Mouse (Mus musculus): ENCODE results near the gene Rab3d. TPM values are rescaled to one million over a fixed set of nuclear protein-coding genes. Genes with fewer than 3 reads are reported as not detected.
A peak's percentile ranks its signal among the peaks of the same experiment; 100 is the strongest.

The Rab3d gene
- polyA plus RNA-seq, 1 experiment from 2014 or later = 5.2 TPM

GRCm38 (mm10) chr9:21859606-21860005, 58.4 kb downstream of the Rab3d start:
- Histone ChIP-seq H3K4me2 (ENCODE audit: low read depth, severe bottlenecking) (no peak overlapping the region), H3K4me3 (ENCODE audit: low read depth, low read length) (no peak overlapping the region), H3K9ac (ENCODE audit: low read length) (no peak overlapping the region), H3K27ac (replicated peaks; ENCODE audit: low read depth, low read length) (no peak overlapping the region), H3K9me3 (ENCODE audit: control insufficient read depth, low read length) (no peaks in the 10 kb centered on the region), H3K36me3 (ENCODE audit: control insufficient read depth, insufficient read depth, low read length) (no peaks in the 10 kb centered on the region), H3K27me3 (ENCODE audit: control insufficient read depth, insufficient read depth, low read length) (no peaks in the 10 kb centered on the region), H3K4me1 (ENCODE audit: control insufficient read depth, insufficient read depth, low read length) (no peaks in the 10 kb centered on the region)
- DNase-seq (ENCODE audit: low spot score) = no peak
- ATAC-seq (ENCODE audit: insufficient number of reproducible peaks, low FRiP score, low TSS enrichment, low read depth) = no peak
- WGBS = 89% methylated on average over 3 of the region's 3 CpGs

- H3K9ac ChIP-seq (ENCODE audit: low read length) = no peak overlapping the region
- WGBS = 71% methylated on average over 6 of the region's 6 CpGs
- no peak overlapping the region for H3K4me3 ChIP-seq (ENCODE audit: low read depth, low read length)
- no peaks in the 10 kb centered on the region for H3K4me1 ChIP-seq (ENCODE audit: control insufficient read depth, insufficient read depth, low read length)
- H3K27ac ChIP-seq (replicated peaks; ENCODE audit: low read depth, low read length) = no peak overlapping the region
- H3K36me3 ChIP-seq (ENCODE audit: control insufficient read depth, insufficient read depth, low read length) = no peaks in the 10 kb centered on the region
- H3K9me3 ChIP-seq (ENCODE audit: control insufficient read depth, low read length) = no peaks in the 10 kb centered on the region
- 0 out of 2 replicates have a peak, but pooled peaks have one; percentile 17 for ATAC-seq (ENCODE audit: insufficient number of reproducible peaks, low FRiP score, low TSS enrichment, low read depth)
- no peak for DNase-seq (ENCODE audit: low spot score)
- H3K27me3 ChIP-seq (ENCODE audit: control insufficient read depth, insufficient read depth, low read length) = no peaks in the 10 kb centered on the region
- no peak overlapping the region for H3K4me2 ChIP-seq (ENCODE audit: low read depth, severe bottlenecking)
These were observed 59.9 kb downstream of the Rab3d start for GRCm38 (mm10) chr9:21858084-21858483.

- Histone ChIP-seq H3K4me1 (ENCODE audit: control insufficient read depth, insufficient read depth, low read length) (no peaks in the 10 kb centered on the region), H3K9me3 (ENCODE audit: control insufficient read depth, low read length) (no peaks in the 10 kb centered on the region), H3K9ac (ENCODE audit: low read length) (no peak overlapping the region)
These were observed 60.5 kb downstream of the Rab3d start for GRCm38 (mm10) chr9:21857501-21857900.

More at GRCm38 (mm10) chr9:21857501-21857900, 60.5 kb downstream of the Rab3d start:
- H3K4me2 ChIP-seq (ENCODE audit: low read depth, severe bottlenecking) = no peak overlapping the region
- WGBS = 81% methylated on average over 2 of the region's 2 CpGs
- DNase-seq (ENCODE audit: low spot score) = no peak
- no peaks in the 10 kb centered on the region for H3K27me3 ChIP-seq (ENCODE audit: control insufficient read depth, insufficient read depth, low read length)
- no peaks in the 10 kb centered on the region for H3K36me3 ChIP-seq (ENCODE audit: control insufficient read depth, insufficient read depth, low read length)
- H3K4me3 ChIP-seq (ENCODE audit: low read depth, low read length) = no peak overlapping the region
- H3K27ac ChIP-seq (replicated peaks; ENCODE audit: low read depth, low read length) = no peak overlapping the region
- ATAC-seq (ENCODE audit: insufficient number of reproducible peaks, low FRiP score, low TSS enrichment, low read depth) = no peak

Other genes starting within 250 kb of the Rab3d start
- 15.2 and 23.2 TPM in 2 replicates for gene Ldlr, start 194.7 kb downstream of the Rab3d start, polyA plus RNA-seq (2014; fragmentation: Nextera tagmentation; extraction: Ambion mirVana)
- 176 and 183 TPM in 2 replicates for gene Spc24, start 157.9 kb downstream of the Rab3d start, polyA plus RNA-seq (2014; fragmentation: Nextera tagmentation; extraction: Ambion mirVana)
- 11.6 and 12.7 TPM in 2 replicates for gene Kank2, start 119.4 kb downstream of the Rab3d start, polyA plus RNA-seq (2014; fragmentation: Nextera tagmentation; extraction: Ambion mirVana)
- gene Angptl8, start 82.7 kb downstream of the Rab3d start, polyA plus RNA-seq (2014; fragmentation: Nextera tagmentation; extraction: Ambion mirVana) = 0.64 and 0.82 TPM in 2 replicates
- gene Dock6, start 65.6 kb downstream of the Rab3d start, polyA plus RNA-seq (2014; fragmentation: Nextera tagmentation; extraction: Ambion mirVana) = 37.4 and 42.7 TPM in 2 replicates
- gene Ccdc159, start 9.3 kb upstream of the Rab3d start, polyA plus RNA-seq (2014; fragmentation: Nextera tagmentation; extraction: Ambion mirVana) = 3.5 and 4.8 TPM in 2 replicates
- gene Tmem205, start 9.4 kb upstream of the Rab3d start, polyA plus RNA-seq (2014; fragmentation: Nextera tagmentation; extraction: Ambion mirVana) = 29.7 and 29.9 TPM in 2 replicates
- 6.6 and 8.2 TPM in 2 replicates for gene Plppr2, start 18.8 kb upstream of the Rab3d start, polyA plus RNA-seq (2014; fragmentation: Nextera tagmentation; extraction: Ambion mirVana)
- gene Swsap1, start 37.6 kb upstream of the Rab3d start, polyA plus RNA-seq (2014; fragmentation: Nextera tagmentation; extraction: Ambion mirVana) = 17.4 and 20.0 TPM in 2 replicates
- 4.9 and 5.8 TPM in 2 replicates for gene Epor, start 45.3 kb upstream of the Rab3d start, polyA plus RNA-seq (2014; fragmentation: Nextera tagmentation; extraction: Ambion mirVana)
- 1.6 and 2.5 TPM in 2 replicates for gene Rgl3, start 71.3 kb upstream of the Rab3d start, polyA plus RNA-seq (2014; fragmentation: Nextera tagmentation; extraction: Ambion mirVana)
- 1.8 and 2.1 TPM in 2 replicates for gene Ccdc151, start 84.4 kb upstream of the Rab3d start, polyA plus RNA-seq (2014; fragmentation: Nextera tagmentation; extraction: Ambion mirVana)
- gene Prkcsh, start 84.6 kb upstream of the Rab3d start, polyA plus RNA-seq (2014; fragmentation: Nextera tagmentation; extraction: Ambion mirVana) = 86.4 and 93.0 TPM in 2 replicates
- gene Elavl3, start 133.8 kb upstream of the Rab3d start, polyA plus RNA-seq (2014; fragmentation: Nextera tagmentation; extraction: Ambion mirVana) = 0.10 and 0.11 TPM in 2 replicates
- gene Gm49318, start 153.1 kb upstream of the Rab3d start, polyA plus RNA-seq (2014; fragmentation: Nextera tagmentation; extraction: Ambion mirVana) = not detected in 2 replicates
- 5.8 and 8.7 TPM in 2 replicates for gene Zfp653, start 153.2 kb upstream of the Rab3d start, polyA plus RNA-seq (2014; fragmentation: Nextera tagmentation; extraction: Ambion mirVana)
- gene Ecsit, start 167.2 kb upstream of the Rab3d start, polyA plus RNA-seq (2014; fragmentation: Nextera tagmentation; extraction: Ambion mirVana) = 29.1 and 29.9 TPM in 2 replicates
- 0.84 and 0.89 TPM in 2 replicates for gene Cnn1, start 181.0 kb upstream of the Rab3d start, polyA plus RNA-seq (2014; fragmentation: Nextera tagmentation; extraction: Ambion mirVana)
- 223 and 231 TPM in 2 replicates for gene Elof1, start 199.0 kb upstream of the Rab3d start, polyA plus RNA-seq (2014; fragmentation: Nextera tagmentation; extraction: Ambion mirVana)
- 13.2 and 14.2 TPM in 2 replicates for gene Acp5, start 217.5 kb upstream of the Rab3d start, polyA plus RNA-seq (2014; fragmentation: Nextera tagmentation; extraction: Ambion mirVana)
- gene Pigyl, start 238.7 kb upstream of the Rab3d start, polyA plus RNA-seq (2014; fragmentation: Nextera tagmentation; extraction: Ambion mirVana) = 58.4 and 60.8 TPM in 2 replicates